Mouse (Mus musculus) spleen, postnatal 36 days (tissue): Measurements from ENCODE around the gene Wars.

Source experiments
- DNase-seq, 2 experiments: peaks; one replicate each; pipeline ENCODE4 v3.0.0; 2022; ENCODE audit warnings: low spot score in 2 of 2, mixed read lengths in 1 of 2

The Wars gene

DNA sequence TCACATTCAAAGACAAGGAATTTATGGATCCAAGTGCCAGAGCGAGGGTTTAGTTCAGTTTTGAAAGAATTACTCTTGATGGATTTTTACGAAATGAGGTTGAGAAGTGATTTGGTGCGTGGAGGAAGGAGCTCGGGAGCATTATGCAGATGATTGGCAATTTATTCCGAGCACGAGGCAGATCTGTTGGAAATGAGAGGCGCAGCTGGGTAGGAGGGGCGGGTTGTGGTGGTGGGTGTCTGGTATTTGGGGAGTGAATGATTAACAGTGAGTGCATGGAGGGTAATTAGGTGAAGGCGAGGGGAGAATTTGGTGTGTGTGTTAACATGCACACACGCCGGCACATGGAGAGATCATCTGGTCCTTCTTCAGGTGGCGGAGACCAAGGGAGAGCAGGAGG, 12.4 kb upstream of the Wars start:
- DNase-seq, result no peak

DNA sequence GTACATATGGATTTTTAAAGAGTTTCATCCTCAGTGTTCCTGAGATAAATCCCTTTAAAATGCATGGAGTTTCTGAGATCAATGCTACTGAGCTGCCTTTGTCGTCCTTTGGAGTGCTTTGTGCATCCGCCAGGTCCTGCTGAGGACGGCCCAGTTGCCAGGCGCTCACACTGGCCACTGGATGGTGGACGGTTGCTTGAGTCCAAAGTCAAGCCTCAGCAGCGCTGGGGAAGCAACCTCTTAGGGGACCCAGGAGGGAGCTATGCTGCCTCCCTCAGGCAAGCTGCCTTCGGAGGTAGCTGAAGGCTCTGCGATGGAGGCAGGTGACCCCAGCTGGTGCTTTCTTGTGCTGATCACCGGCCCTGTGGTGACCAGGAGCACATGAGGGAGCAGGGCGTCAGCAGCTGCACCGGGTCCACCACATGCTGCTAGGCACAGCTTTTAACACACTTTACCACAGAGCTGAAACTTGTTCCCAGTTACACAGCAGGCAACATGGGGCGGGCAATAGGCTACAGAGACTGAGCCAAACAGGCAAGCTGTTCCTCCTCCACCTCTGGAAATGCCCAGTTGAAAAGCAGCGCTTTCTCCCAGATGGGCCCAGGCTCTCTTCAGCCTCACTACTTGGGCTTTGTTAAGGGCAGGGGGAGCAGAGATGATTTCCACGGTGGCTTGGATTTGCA, 11.8 kb upstream of the Wars start:
- DNase-seq, result no peak

DNA sequence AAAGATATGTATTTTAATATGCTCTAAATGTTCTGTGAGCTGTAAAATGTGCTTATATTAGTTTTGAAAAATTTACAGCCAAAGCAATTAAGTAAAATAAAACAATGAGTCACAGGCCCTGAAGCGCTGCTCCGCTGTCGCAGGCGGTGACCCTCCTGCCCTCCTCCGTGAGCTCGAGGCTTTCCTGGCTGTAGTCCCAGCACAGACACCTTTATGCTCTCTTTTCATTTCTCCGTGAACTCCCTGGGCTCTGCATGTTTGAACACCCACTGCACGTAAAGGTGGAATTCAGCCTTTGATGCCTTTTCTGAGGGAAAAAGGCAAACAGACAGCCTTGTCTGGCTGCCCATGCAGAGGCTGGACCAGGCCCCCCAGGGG, 10.3 kb upstream of the Wars start:
- DNase-seq, result no peak

DNA sequence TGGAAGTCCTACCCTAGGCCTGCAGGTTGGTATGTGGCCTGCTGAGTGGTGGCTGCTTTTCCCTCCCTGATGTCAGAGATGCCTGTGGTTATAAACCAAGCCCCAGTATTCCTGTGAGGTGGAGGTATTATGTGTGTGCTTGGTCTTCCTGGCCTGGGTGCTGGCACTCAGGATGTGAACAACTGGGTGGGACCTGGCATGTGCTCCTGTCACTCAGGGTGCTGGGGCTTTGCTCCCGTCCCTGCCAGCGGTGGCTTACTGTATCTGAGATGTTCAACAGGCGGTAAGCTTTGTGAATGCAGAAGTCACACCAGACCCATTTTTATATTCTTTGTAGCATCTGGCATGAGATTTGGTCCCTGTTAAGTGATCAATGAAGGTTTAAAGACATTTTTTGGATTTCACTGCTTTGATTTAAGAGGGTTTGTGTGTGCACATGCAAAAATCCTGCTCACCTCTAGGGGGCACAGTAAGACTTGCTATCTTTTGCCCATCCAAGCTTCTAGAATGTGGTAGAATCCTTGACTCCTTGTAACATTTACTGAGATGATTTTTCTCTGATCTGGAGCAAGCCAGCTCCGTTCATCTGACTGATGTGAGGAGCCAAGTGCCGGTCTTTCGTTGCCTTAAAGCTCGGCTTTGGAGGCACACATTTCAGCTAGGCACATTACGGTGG, 9.8 kb upstream of the Wars start:
- peak in 1 of 2 experiments; percentile 9 for DNase-seq

DNA sequence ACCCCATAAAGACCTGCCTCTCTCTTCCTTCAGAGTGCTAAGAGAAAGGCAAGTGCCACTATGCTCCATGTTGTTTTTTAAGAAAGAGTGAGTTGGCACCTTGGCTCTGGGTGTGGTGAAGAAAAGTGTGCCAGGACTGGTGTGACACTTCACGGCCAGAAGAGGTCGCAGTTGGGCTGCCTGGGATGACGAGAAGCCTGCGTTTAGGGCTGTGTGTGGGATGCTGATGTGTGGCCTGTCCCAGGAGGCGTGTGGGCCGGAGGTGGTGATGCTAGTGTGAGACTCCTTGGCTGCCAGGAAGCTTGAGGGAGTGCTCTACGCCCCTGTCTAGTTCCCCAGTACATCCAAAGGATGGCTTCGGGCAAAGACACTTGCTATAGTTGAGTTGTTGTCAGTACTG, 9.0 kb upstream of the Wars start:
- peak; percentile 17 to 31 for DNase-seq

DNA sequence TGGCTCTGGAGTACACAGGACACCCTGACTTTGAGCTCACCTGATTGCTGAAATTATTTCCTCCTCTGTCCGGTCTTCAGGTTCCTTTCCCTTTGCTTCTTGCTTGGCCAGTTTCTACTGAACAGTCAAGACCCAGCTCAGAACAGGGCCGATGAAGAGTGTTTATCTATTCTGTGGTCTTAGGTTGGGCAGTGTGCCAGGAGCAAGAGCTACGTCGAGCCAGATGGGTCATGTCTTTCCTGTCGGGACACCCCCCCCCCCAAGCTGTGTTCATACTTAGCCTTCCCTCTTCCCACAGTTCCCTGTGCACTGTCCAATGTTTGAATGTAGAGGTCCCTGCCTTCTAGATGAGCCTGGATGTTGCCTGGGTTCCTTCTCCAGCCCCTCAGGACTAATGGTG, 7.4 kb upstream of the Wars start:
- DNase-seq, result no peak

DNA sequence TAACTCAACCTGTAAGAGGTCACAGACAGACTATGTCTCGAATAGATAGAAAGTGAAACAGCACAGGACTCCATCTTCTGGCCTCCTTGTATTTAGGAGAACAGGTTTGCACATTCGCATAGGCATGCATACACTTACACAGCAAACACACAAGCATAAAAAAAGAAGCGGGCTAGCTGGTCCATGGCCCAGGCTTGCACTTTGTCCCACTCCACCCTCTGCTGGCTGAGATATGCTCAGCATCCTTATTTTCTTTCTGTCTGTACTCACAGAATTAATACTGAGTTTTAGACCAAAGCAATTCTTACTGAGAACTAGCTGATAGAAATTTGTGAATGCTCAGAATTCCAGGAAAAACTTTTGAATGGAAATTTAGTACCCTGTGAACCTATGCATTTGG, 2.0 kb upstream of the Wars start:
- peak in 1 of 2 experiments; percentile 20 for DNase-seq

DNA sequence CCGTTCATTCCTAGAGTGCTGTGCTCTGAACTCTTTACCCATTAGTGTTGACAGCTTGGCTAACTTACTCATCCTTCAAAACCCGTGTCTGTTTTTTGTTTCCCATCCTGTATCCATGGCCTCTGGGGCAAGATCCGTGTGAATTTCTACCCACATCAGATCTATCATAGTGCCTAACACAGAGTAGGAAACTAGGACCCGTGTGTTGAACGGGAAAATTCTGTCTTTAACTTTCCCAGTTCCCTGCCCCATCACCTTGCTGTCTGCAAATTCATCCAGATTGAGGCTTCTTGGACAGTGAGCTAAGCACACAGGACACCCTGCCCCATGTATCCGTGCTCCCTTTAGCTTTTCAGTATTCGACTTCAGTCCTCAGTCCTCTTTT, 450 bp upstream of the Wars start:
- DNase-seq, result no peak

DNA sequence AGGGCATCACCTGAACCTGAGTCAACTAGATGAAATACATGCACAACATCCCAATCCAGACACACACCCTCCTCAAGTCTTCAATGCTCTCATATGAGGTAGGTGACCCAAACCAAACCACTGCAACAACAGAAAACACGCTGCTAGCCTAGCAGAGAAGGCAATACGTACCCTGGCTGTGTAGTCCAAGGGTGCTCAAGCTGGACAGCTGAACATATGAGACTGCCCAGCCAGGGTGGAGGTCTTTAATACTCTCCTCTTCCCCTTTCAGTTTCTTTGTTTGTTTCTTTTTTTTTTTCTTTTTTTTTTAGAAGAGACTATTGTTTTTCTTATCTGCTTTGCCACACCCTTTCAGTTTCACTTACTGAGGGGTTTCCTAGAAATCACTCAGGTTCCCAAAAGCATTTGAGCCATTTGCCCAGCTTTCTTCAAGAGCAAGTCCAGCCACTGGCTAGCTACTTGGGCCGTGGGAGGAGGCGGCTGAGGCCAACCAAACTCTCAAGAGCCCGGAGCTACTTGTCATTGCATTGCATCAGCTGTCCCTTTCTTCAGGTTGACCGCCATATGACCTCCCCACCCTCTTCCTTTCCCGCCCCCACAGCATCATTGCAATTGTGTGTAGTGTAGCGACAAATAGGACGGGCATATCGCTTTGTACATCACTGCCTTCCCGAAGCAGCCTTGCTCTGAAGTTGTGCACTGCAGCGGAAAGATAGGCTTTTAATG, 822 bp downstream of the Wars start, which contains the start of gene Wdr25:
Wdr25 (plus strand) TSS at position 643 of the 726 bp plus-strand sequence.
- peak; percentile 7 to 9 for DNase-seq

DNA sequence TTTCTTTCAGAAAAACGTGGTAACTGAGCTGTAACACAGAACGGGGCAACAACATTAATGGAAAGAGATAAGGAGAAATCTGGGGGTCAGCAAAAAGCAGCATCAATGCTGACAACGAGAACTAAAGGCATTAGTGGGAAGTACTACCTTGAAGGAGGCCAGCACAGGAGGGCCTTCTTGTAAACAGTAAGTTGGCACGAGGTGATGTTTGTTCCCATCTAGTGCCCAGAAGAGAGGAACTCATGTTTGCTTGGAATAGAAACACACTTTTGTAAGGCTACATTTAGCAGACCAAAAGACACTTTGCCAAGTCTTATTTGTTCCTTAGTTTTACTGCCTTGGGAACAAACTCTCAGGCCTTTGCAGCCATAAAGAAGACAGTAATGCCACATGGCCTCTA, 5.3 kb downstream of the Wars start:
- no peak for DNase-seq

DNA sequence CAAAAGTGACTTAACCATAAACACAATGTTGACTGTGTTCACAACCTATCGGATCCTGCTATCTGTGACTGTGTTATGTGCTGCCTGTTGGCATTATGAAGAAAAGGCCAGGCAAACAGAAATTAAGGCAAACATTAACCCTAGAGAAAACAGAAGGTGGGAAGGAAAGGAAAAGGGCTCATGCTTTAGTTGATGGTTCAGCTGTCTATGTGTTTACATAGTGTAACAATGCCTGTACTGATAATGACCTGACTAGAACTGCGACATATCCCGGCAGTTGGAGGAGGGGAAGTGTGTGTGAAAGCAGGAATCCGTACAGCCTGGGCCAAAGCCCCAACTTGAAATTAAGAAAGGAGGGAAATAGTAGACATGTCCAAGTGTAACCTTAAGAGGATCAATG, 6.9 kb downstream of the Wars start:
- no peak for DNase-seq

DNA sequence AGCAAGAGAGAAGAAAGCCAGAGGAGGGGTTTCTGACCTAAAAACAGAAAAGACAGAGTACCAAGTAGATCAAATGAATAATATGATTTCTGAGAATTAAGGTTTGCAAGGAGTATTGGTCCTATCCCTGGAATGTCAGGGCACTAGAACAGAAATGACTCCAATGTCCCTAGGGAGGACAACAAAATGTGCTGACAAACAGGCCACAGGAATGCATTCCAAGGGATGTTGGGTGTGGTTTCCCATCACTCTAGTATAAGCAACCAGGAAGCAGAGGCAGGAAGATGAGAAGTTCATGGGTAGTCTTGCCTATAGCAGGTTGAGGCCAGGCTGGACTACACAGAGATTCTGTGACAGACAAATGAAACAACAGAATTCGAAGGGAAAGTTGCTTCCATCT, 8.1 kb downstream of the Wars start:
- no peak for DNase-seq

DNA sequence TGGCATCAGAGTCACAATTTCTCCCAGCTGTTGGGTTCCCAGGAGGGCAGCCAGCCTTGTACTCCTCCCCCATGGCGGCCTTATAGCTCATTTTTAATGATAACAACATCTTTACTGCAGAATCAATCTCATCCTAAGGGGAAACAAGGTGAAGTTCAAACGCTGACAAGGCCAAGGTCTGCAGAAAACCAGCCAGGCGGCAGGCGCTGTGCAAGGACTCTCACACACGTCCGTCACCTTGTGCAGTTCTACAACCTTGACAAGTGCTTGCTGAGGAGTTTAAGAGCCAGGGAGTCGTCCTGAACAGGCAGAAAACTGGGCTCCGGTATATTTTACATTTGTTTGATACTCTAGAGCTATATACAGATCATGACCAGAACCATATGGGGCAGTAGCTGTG, 11.2 kb downstream of the Wars start:
- no peak for DNase-seq

DNA sequence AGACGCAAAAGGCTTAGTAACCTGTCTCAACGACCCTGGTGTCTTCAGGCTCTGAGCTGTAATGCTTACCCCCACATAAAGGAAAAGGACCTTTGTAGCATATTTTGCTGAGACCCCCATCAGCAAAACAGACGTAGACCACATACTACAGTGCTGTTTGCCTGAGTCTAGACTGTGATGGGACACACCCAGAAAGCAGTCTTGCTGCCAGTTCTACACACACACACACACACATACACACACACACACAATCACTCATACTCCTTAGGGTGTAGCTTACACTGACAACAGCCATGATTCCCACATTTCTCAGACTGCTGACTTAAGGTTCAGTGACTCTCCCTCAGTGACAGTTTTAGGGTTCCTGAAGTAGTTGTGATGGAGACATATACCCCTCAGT, 12.8 kb downstream of the Wars start:
- DNase-seq, result no peak

DNA sequence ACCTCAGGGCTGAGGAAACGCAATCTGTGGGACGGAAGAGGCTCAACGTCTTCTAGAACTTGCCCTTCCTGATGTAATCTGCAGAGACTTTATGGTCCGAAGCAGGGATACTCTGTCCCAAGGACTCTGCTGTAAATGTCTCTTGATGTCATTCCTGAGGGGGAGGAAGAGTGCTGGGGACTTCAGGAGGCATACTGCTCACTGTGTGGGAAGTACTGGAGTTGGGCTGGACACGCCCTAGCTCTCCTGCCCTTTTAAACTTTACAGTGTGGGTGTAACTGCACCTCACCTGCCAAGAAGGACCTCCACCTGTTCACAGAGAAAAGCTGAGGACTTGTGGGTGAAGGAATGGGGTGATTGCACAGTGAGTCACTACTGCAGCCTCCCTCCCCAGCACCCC, 13.4 kb downstream of the Wars start:
- no peak for DNase-seq

DNA sequence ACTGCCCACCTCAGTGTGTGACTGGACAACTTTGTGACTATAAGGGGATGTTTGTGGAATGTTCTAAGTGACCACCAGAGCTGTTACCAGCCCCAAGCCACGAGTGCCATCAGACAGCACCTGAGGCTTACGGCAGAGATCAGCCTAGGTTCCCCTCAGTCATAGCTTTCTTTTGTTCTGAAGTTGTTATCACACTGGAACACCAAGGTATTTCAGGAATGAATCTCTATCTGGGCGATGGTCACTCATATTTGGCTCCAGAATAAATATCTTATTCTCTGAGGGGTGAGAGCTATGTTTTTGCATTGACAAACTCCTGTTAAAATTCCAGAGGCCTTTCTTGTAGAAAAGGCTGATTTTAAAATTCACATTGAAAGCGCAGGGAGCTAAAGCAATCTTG, 14.8 kb downstream of the Wars start:
- no peak for DNase-seq

DNA sequence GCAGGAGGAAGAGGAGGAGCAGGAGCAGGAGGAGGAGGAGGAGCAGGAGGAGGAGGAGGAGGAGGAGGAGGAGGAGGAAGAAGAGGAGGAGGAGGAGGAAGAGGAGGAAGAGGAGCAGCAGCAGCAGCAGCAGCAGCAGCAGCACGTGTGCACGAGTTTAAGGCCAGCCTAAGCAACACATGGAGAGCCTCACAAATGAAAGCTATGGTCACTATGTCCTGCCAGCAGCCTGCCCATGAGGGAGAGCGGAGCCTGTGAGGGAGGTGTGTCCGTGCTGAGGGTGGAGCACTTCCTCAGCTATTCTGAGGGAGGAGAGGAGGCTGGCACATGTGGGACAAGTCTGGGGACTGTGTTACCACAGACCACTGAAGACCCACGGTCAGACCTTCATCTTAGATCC, 20.9 kb downstream of the Wars start:
- DNase-seq, result no peak

DNA sequence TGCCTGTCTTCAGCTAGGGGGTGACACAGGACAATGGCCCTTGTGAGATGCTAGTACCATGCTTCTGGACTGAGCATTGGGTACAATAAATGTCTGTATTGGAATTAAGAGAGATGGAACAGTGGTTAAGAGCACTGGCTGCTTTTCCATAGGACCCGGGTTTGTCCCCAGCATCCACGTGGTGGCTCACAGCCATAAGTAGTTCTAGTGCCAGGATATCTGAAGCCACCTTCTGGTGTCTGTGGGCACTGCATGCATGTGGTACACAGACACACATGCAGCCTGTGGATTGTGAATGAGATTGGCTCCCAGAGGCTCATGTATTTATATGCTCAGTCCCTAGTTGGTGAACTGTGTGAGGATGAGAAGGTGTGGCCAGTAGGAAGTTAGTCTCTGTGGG, 24.4 kb downstream of the Wars start:
- no peak for DNase-seq

DNA sequence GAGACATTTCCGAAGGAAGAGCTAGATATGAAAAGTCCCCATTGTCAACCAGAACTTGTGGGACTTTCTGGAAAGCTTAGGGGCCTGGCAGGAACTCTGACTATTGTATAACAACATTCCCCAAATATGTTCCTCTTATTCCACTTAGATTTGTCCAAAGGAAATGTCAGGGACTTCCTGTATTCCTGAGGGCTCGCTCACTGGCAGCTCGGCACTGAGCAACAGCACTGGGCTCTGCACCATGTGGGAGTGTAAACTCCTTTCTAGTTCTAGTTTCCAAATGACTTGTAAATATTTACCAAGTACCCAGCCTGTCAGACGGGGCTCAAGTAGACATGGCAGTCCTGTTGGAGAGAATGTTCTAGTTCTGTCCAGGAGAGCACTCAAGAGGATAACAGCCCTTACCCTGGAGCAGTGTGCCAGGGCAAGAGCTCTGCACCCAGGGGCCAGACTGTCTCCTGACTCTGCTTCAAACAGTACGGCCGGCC, 28.9 kb downstream of the Wars start:
- DNase-seq, result no peak

DNA sequence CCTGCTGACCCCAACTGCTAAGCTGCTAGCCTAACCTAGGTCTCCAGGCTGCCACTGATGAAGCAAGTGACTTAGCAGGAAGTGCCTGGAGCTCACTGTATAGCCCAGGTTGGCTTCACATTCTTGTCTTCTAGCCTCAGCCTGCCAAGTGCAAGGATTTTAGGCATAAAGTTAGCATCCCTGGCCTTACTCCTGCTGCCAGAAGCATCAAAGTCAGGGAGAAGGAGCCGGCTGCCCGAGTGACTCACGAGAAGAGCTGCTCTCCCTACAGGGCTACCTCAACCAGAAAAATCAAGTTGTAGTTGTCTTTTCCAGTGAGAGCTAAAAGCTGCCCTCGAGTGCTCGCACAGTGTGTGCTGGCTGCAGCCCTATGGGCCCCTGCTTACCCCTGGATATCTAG, 35.5 kb downstream of the Wars start:
- no peak for DNase-seq

DNA sequence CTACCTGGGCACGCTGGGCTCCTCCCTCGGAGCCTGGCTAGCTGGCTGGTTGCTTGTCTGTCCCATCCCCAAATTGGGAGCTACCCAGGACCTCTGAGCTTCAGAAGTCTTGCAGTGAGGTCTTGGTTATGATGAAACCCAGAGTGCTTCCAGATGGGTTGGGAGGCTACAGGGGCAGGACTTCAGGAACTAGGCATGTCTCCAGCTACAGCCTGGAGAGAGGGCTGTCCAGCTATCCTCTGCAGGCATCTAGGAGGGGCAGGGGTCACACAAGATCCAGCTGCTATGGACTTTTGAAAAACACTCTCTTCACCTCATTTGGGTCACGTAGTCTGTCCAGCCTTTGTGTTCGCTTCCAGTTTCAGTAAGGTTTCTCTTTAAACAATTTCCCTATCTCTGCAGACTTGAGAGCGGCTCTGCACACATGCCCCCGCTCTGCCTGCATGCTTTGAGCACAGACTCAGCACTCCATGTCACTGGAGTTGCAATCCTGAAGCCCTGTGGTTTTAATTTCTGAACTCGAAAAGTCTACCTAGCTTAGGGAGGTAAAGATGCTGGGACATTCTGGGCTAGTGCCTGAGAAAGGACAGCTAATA, 36.3 kb downstream of the Wars start:
- DNase-seq, result no peak

DNA sequence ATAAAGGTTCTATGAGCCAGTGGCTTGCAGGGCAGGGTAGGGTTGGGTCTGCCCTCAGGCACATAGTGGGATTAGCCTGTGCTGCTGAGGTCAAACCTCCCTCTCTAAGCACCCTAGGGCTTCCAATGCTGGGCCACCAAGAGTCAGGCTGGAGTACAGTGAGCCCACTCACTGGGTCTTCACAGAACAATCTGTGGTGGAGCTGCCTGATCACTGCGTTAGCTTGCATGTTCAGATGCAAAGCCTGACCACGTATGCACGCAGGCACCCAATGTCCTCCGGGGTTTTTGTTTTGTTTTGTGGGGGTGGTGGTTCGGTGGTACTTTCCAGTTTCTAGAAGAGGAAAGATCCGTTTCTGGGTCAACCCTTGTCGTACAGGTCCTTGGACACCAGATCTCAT, 36.9 kb downstream of the Wars start:
- DNase-seq, result no peak

DNA sequence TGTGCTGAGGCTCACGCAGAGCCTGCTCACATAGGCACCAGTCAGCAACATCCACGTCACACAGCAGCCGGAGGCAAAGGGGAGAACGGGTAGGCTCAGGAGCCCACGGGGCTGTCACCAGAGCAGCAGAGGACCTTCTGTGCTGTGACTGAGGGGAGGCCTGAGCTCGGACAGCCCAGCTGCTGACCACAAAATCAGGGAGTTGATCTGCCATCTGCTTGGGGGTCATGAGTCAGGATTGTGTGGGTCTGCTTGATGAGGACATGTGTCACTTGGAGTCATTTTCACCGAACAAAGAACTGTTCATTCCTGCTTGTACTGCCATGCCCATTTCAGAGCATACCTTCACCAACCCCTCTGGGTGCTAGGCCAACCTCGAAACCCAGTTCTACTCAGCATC, 37.8 kb downstream of the Wars start:
- DNase-seq, result no peak
